Mouse (Mus musculus): ENCODE results near the gene Fbxo46. TPM values are rescaled to one million over a fixed set of nuclear protein-coding genes. Genes with fewer than 3 reads are reported as not detected.
"Not testable (repeated sequence)": the region's sequence is repeated elsewhere in the genome, so short reads cannot be mapped to it uniquely, and the experiment has no call there.

Fbxo46 gene
- polyA plus RNA-seq, 1 experiment from 2014 or later, result 12.8 TPM

- Histone ChIP-seq H3K4me1 (replicated peaks) (peaks cover 15% of the 10 kb centered on the region), H3K36me3 (peaks cover 3% of the 10 kb centered on the region), H3K27ac (no peak overlapping the region), H3K9ac (no peak overlapping the region), H3K4me2 (replicated peaks) (peak overlapping the region; percentile 80; the same call in 1 of the 2 replicates), H3K4me3 (replicated peaks) (no peak overlapping the region), H3K27me3 (replicated peaks) (no peaks in the 10 kb centered on the region), H3K9me3 (no peaks in the 10 kb centered on the region)
- no peak for ATAC-seq
- 43% methylated on average over 6 of the region's 6 CpGs for WGBS
Observed at GRCm38 (mm10) chr7:19147497-19148045, 27.9 kb downstream of the Fbxo46 start.

- Histone ChIP-seq H3K4me2 (replicated peaks) (peak overlapping the region; percentile 80), H3K4me1 (replicated peaks) (peaks cover 15% of the 10 kb centered on the region), H3K9ac (peak overlapping the region; percentile 64), H3K9me3 (no peaks in the 10 kb centered on the region), H3K27me3 (replicated peaks) (no peaks in the 10 kb centered on the region), H3K4me3 (replicated peaks) (peak overlapping the region; percentile 67), H3K27ac (peak overlapping the region; percentile 67), H3K36me3 (peaks cover 11% of the 10 kb centered on the region)
- no peak for ATAC-seq
- 10% methylated on average over 20 of the region's 20 CpGs for WGBS
Observed at GRCm38 (mm10) chr7:19148180-19148874, 28.7 kb downstream of the Fbxo46 start.

- H3K4me2 ChIP-seq (replicated peaks), result peak within 1 kb of the TSS; percentile 80
- peak within 1 kb of the TSS; percentile 67 for H3K4me3 ChIP-seq (replicated peaks)
- peaks cover 17% of the 10 kb centered on the region for H3K36me3 ChIP-seq
- ATAC-seq, result peak; percentile 99
- peaks cover 15% of the 10 kb centered on the region for H3K4me1 ChIP-seq (replicated peaks)
- H3K27ac ChIP-seq, result peak within 1 kb of the TSS; percentile 71
- H3K9ac ChIP-seq, result peak within 1 kb of the TSS; percentile 75
- WGBS, result under 1% methylated on average over 43 of the region's 43 CpGs
- H3K27me3 ChIP-seq (replicated peaks), result no peaks in the 10 kb centered on the region
- H3K9me3 ChIP-seq, result no peaks in the 10 kb centered on the region
Observed at GRCm38 (mm10) chr7:19148875-19149541, 29.3 kb downstream of the Fbxo46 start, which contains the start of gene Qpctl. Gene Qpctl, minus strand, starts transcription at chr7:19149291.

GRCm38 (mm10) chr7:19149626-19150025, 30.0 kb downstream of the Fbxo46 start, which contains the start of gene Snrpd2:
Gene Snrpd2, plus strand, starts transcription at chr7:19149722.
- Histone ChIP-seq H3K27ac (peak within 1 kb of the TSS; percentile 71), H3K9me3 (no peaks in the 10 kb centered on the region), H3K27me3 (replicated peaks) (no peaks in the 10 kb centered on the region), H3K4me3 (replicated peaks) (peak within 1 kb of the TSS; percentile 67), H3K36me3 (peaks cover 19% of the 10 kb centered on the region), H3K9ac (peak within 1 kb of the TSS; percentile 75), H3K4me1 (replicated peaks) (peaks cover 15% of the 10 kb centered on the region), H3K4me2 (replicated peaks) (peak within 1 kb of the TSS; percentile 80)
- WGBS, result under 1% methylated on average over 24 of the region's 24 CpGs
- ATAC-seq, result peak; percentile 94

GRCm38 (mm10) chr7:19151121-19151520, 31.5 kb downstream of the Fbxo46 start:
- WGBS, result 88% methylated on average over 10 of the region's 10 CpGs
- ATAC-seq; H3K27ac ChIP-seq; H3K27me3 ChIP-seq (replicated peaks); H3K4me3 ChIP-seq (replicated peaks); H3K9me3 ChIP-seq: not testable (repeated sequence)
- Histone ChIP-seq H3K36me3 (peaks cover 19% of the 10 kb centered on the region), H3K4me1 (replicated peaks) (peaks cover 23% of the 10 kb centered on the region), H3K4me2 (replicated peaks) (0 out of 2 replicates have a peak overlapping the region, but pooled peaks have one; percentile 80), H3K9ac (peak overlapping the region; percentile 9; the same call in 1 of the 2 replicates)

- H3K27ac ChIP-seq, result no peak overlapping the region
- 81% methylated on average over 8 of the region's 8 CpGs for WGBS
- no peak overlapping the region for H3K9ac ChIP-seq
- no peak for ATAC-seq
- no peak overlapping the region for H3K4me2 ChIP-seq (replicated peaks)
- H3K4me1 ChIP-seq (replicated peaks), result peaks cover 34% of the 10 kb centered on the region
- H3K4me3 ChIP-seq (replicated peaks), result no peak overlapping the region
- peaks cover 11% of the 10 kb centered on the region for H3K27me3 ChIP-seq (replicated peaks)
- no peaks in the 10 kb centered on the region for H3K9me3 ChIP-seq
- H3K36me3 ChIP-seq, result peaks cover 19% of the 10 kb centered on the region
Observed at GRCm38 (mm10) chr7:19154796-19155195, 35.1 kb downstream of the Fbxo46 start.

- no peak overlapping the region; the same call in 1 of the 2 replicates for H3K9ac ChIP-seq
- no peak overlapping the region for H3K4me3 ChIP-seq (replicated peaks)
- no peaks in the 10 kb centered on the region for H3K9me3 ChIP-seq
- 33% methylated on average over 13 of the region's 13 CpGs for WGBS
- ATAC-seq, result peak; percentile 63
- H3K27ac ChIP-seq, result peak overlapping the region; percentile 22
- H3K27me3 ChIP-seq (replicated peaks), result peaks cover 13% of the 10 kb centered on the region
- H3K4me1 ChIP-seq (replicated peaks), result peaks cover 35% of the 10 kb centered on the region
- H3K4me2 ChIP-seq (replicated peaks), result peak overlapping the region; percentile 33
- peaks cover 19% of the 10 kb centered on the region for H3K36me3 ChIP-seq
Observed at GRCm38 (mm10) chr7:19155825-19156475, 36.3 kb downstream of the Fbxo46 start.

GRCm38 (mm10) chr7:19157160-19157800, 37.6 kb downstream of the Fbxo46 start:
- no peak overlapping the region for H3K4me3 ChIP-seq (replicated peaks)
- peak overlapping the region; percentile 38 for H3K4me2 ChIP-seq (replicated peaks)
- peak; percentile 67 for ATAC-seq
- no peak overlapping the region for H3K27ac ChIP-seq
- H3K27me3 ChIP-seq (replicated peaks), result peaks cover 15% of the 10 kb centered on the region
- peaks cover 34% of the 10 kb centered on the region for H3K4me1 ChIP-seq (replicated peaks)
- H3K9ac ChIP-seq, result no peak overlapping the region
- 6% methylated on average over 30 of the region's 30 CpGs for WGBS
- H3K36me3 ChIP-seq, result peaks cover 16% of the 10 kb centered on the region
- H3K9me3 ChIP-seq, result no peaks in the 10 kb centered on the region

- no peak for ATAC-seq
- H3K4me3 ChIP-seq (replicated peaks), result no peak overlapping the region
- H3K4me2 ChIP-seq (replicated peaks), result no peak overlapping the region
- H3K4me1 ChIP-seq (replicated peaks), result peaks cover 35% of the 10 kb centered on the region
- H3K27me3 ChIP-seq (replicated peaks), result peaks cover 20% of the 10 kb centered on the region
- no peak overlapping the region for H3K27ac ChIP-seq
- H3K9me3 ChIP-seq, result no peaks in the 10 kb centered on the region
- 54% methylated on average over 11 of the region's 11 CpGs for whole genome bisulfite sequencing
- H3K36me3 ChIP-seq, result peaks cover 5% of the 10 kb centered on the region; the same call in 1 of the 2 replicates
- no peak overlapping the region for H3K9ac ChIP-seq
Observed at GRCm38 (mm10) chr7:19158601-19159000, 38.9 kb downstream of the Fbxo46 start.

GRCm38 (mm10) chr7:19159411-19159810, 39.8 kb downstream of the Fbxo46 start:
- H3K36me3 ChIP-seq, result no peaks in the 10 kb centered on the region
- H3K27ac ChIP-seq, result no peak overlapping the region
- H3K4me3 ChIP-seq (replicated peaks), result peak overlapping the region; percentile 38; the same call in 1 of the 2 replicates
- no peak for ATAC-seq
- H3K9ac ChIP-seq, result peak overlapping the region; percentile 13; the same call in 1 of the 2 replicates
- H3K4me1 ChIP-seq (replicated peaks), result peaks cover 43% of the 10 kb centered on the region
- peaks cover 20% of the 10 kb centered on the region for H3K27me3 ChIP-seq (replicated peaks)
- no peaks in the 10 kb centered on the region for H3K9me3 ChIP-seq
- H3K4me2 ChIP-seq (replicated peaks), result peak overlapping the region; percentile 88
- WGBS, result 12% methylated on average over 18 of the region's 18 CpGs

- peak overlapping the region; percentile 88 for H3K4me2 ChIP-seq (replicated peaks)
- H3K9ac ChIP-seq, result peak overlapping the region; percentile 48
- WGBS, result 1% methylated on average over 20 of the region's 20 CpGs
- H3K36me3 ChIP-seq, result no peaks in the 10 kb centered on the region
- H3K27me3 ChIP-seq (replicated peaks), result peaks cover 23% of the 10 kb centered on the region
- peak; percentile 52 for ATAC-seq
- H3K4me1 ChIP-seq (replicated peaks), result peaks cover 50% of the 10 kb centered on the region
- H3K9me3 ChIP-seq, result no peaks in the 10 kb centered on the region
- H3K27ac ChIP-seq, result no peak overlapping the region
- H3K4me3 ChIP-seq (replicated peaks), result peak overlapping the region; percentile 38
Observed at GRCm38 (mm10) chr7:19160115-19160514, 40.5 kb downstream of the Fbxo46 start.
